Mouse (Mus musculus) embryo, embryonic 10.5 days (tissue): ENCODE data around the gene Mapk14.
A peak's percentile ranks its signal among the peaks of the same experiment; 100 is the strongest.
"Not testable (repeated sequence)": the region's sequence is repeated elsewhere in the genome, so short reads cannot be mapped to it uniquely, and the experiment has no call there.

Experiments used
- DNase-seq: peaks from one replicate; pipeline ENCODE4 v3.0.0-alpha.2; 2015; ENCODE audit warnings: low spot score

The Mapk14 gene

DNA sequence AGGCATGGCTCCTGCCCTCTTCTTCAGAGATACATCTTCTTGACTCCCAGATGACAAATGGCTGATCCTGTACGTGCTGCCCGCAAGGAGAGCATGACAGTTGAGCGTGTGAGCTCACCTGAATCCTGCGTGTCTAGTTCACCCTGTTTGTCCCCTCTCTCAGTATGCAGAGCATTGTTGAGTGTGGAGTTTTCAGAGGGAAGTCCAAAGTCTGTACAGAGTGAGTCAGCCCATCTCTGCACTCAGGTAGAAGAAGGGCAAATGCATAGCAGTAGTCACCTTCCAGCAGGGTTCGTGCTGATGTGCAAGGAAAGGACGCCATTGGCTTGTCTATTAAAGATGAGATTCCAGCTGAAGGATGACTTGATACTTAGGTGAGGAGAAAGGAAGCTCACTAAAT, 48.1 kb downstream of the Mapk14 start:
- no peak for DNase-seq

DNA sequence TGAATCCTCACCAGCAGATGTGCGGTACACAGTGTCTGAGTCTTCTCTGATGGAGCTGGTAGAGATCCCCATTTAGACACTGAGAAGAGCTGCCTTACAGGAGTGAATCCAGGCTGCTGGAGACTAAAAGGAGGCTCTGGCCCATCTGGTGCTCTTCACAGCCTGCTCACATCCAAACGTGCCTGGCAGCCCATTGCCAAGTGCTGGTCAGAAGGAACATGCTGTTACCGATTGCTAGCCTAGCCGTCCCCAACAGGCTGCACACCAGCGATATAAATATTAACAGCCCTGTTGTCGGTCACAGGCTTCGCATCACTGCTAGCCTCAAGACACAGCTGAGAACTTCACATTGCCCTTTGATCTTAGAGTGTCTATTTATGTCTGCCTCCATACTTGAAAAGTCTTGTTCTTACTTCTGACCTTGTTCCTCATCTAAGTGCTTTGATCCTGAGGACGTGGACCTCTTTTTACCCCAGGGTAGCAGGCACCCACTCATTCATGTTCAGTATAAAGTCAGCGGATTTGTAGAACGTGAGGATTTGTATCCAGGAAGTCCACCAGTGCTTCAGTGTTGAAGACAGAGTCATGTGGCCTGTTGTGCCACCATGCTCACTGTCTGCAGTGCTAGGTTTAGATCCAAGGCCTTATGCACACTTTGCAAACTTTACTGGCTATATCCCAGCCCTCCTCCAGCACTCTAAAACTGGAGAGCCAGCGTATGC, 52.2 kb downstream of the Mapk14 start:
- no peak for DNase-seq

DNA sequence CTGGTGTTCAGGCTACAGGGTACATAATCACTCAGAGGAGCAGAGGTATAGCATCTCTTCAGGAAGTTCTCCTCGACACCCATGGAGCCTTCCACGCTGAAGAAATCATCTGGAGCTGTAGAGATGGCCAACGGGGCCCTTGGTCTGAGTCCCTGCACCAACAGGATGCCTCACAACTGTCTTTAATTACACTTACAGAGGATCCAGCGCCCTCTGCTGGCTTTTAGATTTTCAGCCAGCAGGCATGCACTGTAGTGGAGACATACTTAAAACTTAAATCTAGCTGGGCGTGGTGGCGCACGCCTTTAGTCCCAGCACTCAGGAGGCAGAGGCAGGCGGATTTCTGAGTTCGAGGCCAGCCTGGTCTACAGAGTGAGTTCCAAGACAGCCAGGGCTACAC, 52.8 kb downstream of the Mapk14 start:
- peak; percentile 40 for DNase-seq

- DNase-seq: no peak
Observed at GRCm38 (mm10) chr17:28745773-28746172, 54.6 kb downstream of the Mapk14 start.

DNA sequence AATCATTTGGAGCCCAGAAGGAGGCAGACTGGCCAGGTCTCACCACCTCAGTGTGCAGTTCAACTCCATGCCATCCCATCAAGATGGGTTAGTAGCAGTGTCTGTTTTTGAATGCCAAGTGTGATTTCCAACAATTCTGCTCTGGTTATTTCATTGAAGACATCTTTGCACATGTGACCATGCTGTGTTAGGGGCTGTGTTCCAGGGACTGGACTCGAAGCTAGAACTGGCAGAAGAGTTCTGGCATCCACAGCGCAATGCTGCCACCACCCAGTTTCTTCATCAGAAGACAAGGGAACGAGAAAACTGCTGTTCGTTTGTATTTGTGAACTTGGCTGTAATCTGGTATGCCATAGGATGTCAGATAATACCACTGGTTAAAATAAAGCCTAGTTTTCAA, 56.9 kb downstream of the Mapk14 start:
- no peak for DNase-seq

DNA sequence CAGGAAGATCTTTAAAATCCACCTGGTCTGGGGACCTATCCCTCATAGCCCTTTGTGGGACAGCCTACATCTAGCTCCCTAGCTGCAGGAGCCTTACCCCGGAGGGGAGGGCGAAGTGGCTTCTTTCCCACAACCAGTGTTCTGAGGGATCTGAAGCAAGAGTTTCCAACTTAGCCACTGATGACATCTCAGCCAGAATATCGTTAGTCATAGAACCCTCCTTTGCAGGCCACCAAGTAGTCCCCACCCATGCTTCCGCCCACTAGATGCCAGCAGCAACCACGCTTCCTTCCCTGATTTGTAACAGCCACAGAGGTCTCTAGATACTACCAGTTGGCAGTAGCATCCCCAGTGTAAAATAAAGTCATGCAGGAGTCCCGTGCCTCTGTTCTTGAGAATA, 59.5 kb downstream of the Mapk14 start:
- DNase-seq: no peak

DNA sequence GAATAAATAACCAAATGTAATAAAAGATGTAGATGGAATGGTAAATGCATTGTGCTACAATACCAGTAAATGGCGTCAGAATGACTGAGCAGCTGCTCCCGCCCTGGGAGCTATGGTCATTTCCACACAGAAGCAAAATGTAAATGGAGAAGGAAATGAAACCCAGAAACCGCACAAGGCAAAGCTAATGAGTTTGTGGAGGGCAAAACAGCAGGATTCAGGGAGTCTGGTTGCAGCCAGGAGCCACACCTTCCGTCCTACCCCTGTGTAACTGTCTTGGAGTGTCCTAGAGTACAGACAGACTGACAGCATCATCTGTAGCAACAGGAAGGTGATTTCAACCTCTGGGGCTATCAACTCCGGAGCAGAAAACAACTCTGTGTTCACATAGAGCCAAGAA, 65.3 kb downstream of the Mapk14 start:
- no peak for DNase-seq

DNA sequence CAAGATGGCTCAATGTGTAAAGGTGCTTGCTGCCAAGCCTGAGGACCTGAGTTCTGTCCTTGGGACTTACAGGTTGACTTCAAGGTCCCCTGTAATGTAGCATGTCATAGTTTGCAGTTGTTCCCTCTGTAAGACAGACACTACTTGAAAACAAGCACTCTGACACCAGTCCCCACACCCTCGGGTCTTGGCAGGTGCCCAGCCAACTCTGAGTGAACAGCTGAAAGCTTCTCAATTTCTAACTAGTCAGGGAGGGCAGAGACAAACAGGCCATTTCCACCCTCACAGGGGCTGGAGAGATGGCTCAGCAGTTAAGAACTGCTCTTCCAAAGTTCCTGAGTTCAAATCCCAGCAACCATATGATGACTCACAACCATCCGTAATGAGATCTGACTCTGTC, 66.3 kb downstream of the Mapk14 start:
- no peak for DNase-seq

DNA sequence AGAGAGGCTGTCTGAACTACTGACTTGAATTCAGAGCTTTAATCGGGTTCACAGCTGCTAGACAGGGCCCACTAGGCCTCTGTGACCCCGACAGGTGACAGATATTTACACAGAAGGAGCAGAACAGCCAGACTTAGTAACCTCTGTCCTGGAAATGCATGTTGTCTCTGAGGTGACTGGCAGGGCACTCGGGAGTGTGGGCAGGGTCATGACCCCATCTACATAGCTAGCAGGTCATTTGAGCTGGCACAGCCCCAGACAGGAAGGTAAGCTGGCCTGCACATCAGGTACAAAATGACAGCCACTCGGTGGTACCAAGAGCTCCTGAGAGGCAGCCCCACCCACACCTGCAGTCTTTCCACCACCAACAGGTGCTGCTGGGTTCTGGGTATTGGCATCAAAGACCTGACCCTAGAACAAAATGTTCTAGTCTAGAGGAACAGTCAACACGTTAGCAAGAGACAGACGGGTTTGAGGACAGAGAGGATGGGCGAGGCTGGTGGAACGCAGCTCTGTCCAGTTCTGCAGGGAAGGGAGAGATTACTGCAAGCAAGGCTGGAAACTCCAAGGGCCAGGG, 69.7 kb downstream of the Mapk14 start:
- DNase-seq: no peak

DNA sequence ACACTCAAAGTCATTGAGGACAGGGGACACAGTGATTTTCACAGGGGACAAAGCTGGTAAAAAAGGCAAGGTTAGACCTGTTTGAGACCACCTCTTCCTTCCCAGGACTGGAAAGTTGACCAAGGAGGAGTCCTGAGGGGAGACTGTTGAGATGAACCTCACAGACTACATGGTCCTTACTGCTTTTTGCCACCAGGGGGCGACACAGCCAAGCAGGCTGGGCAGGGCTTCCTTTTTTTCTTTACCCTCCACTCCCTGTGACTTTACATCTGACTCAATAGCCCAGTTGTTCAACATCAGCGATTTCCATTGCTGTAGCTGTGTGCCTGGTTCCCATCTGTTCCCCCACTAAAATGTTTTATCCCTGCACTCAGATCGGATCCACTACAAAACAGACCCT, 70.7 kb downstream of the Mapk14 start:
- peak; percentile 72 for DNase-seq

- no peak for DNase-seq
Observed at GRCm38 (mm10) chr17:28766203-28766602, 75.1 kb downstream of the Mapk14 start.

- DNase-seq: no peak
Observed at GRCm38 (mm10) chr17:28766781-28767515, 75.8 kb downstream of the Mapk14 start.

- DNase-seq: peak; percentile 30
Observed at GRCm38 (mm10) chr17:28769121-28769874, 78.2 kb downstream of the Mapk14 start, which contains the start of gene Mapk13. TSS of gene Mapk13 (plus strand) at chr17:28769297.

DNA sequence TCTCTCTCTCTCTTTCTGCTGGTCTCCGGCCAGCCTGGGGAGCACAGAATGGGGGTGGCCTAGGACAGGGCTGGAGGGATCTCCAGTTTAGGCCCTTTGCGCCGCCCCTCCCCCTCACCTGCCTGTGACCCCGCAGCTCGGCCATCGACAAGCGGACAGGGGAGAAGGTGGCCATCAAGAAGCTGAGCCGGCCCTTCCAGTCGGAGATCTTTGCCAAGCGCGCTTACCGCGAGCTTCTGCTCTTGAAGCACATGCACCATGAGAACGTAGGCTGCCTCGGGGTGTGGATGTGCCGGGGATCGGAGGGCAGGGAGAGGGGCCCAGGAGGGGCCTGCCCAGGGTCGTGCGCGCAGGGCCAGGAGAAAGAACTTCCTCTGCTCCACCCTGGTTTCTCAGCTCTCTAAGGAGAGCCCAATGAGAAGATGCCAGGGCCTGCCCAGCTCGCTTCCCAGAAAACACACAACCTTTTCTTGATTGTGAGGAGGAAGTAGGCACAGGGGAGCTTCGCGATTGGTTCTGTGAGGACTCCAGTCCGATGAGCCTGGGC, 78.8 kb downstream of the Mapk14 start:
- peak; percentile 42 for DNase-seq

DNA sequence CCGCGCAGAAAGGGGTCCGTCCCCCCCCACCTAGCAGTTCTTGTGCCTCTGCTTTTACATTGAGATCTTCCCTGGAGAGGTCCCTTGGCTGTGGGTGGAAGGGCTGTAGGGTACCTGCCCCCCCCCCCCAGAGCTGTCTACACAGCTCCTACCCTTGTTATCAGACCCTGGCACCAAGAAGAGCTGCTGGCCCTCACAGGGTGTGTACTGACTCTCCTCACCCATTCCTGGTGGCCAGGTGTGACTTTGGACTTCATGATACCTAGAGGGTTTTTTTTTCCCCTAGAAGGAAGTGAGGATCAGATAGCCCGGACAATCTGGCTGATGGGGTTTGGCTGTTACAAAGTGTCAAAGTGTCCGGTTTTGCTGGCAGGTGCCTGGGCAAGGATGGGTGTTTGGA, 80.2 kb downstream of the Mapk14 start:
- DNase-seq: no peak

GRCm38 (mm10) chr17:28774303-28774702, 83.2 kb downstream of the Mapk14 start:
- DNase-seq: not testable (repeated sequence)

DNA sequence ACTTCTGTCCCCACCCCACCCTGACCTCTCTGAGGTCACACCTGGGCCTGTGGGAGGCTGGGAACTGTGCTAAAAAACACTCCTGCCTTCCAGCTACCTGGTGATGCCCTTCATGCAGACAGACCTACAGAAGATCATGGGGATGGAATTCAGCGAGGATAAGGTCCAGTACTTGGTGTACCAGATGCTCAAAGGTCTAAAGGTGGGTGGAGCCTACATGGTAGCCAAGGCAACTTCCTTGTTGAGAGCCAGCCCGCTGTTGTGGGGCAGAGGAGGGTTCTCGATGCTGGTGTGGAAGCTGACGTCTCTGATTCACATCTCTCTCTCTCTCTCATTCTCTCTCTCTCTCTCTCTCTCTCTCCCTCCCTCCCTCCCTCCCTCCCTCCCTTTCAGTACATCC, 84.0 kb downstream of the Mapk14 start:
- DNase-seq: no peak

- no peak for DNase-seq
Observed at GRCm38 (mm10) chr17:28776817-28777216, 85.7 kb downstream of the Mapk14 start.

DNA sequence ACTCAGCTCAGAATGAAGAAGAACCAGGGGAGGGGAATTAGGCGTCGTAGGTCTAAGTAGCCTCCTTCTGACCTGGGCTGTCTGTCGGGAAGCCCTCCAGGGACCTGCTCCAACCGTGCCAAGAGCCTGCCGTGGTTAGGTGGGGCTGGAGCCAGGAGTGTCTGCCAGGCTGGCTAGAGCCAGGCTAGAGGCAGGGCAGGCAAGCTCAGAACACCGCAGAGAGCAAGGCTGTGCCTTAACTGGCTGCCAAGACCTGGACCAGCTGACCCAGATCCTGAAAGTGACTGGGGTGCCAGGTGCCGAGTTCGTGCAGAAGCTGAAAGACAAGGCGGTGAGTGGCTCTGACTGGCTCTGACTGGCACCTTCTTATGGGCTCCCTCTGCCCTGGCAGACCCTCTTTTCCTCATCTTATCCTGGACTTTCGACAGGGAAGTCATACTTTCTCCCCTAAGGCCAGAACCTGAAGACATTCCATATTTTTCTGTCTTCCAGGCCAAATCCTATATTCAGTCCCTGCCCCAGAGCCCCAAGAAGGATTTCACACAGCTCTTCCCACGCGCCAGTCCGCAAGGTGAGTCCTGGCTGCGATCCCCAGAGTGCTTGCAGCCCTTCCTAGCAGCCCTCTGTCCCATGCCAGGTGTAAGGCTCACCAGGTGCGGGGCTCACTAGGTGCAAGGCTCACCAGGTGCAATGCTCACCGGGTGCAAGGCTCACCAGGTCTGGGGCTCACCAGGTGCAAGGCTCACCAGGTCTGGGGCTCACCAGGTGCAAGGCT, 86.3 kb downstream of the Mapk14 start:
- DNase-seq: no peak

GRCm38 (mm10) chr17:28779735-28780134, 88.6 kb downstream of the Mapk14 start:
- no peak for DNase-seq

- no peak for DNase-seq
Observed at GRCm38 (mm10) chr17:28780836-28781235, 89.7 kb downstream of the Mapk14 start.
